Mouse (Mus musculus) spleen, adult 2 months (tissue): Measurements from ENCODE around the gene Dph1.

Source experiments
- CTCF ChIP-seq: fragments of 200-500 bp; IDR thresholded peaks from 2 replicates; pipeline ENCODE4 v1.5.1; 2011; ENCODE audit warnings: mild to moderate bottlenecking, inconsistent platforms; ENCODE audit not compliant: insufficient read depth, insufficient read length, insufficient replicate concordance; ENCODE audit errors: extremely low read depth
- POLR2A ChIP-seq: fragments of 200-500 bp; IDR thresholded peaks from 2 replicates; pipeline ENCODE4 v1.6.1; 2011; ENCODE audit warnings: low read depth, low read length, inconsistent platforms

GRCm38 (mm10) chr11:75173799-75174165, 17.3 kb downstream of the Dph1 start:
- no peak for TF ChIP-seq CTCF
- TF ChIP-seq POLR2A = no peak
